Mouse (Mus musculus) regulatory T cell (primary cell): ENCODE measurements around the gene Fam186a.
"Not testable (repeated sequence)": the region's sequence is repeated elsewhere in the genome, so short reads cannot be mapped to it uniquely, and the experiment has no call there.

ENCODE experiments used
- in situ Hi-C: fragments of 300-600 bp; cut with MboI, MseI; formaldehyde crosslinking; loops from one replicate; pipeline ENCODE4 v1.15.1; 2025; ENCODE audit warnings: high pct_unique_total_duplicates

Fam186a gene

GRCm38 (mm10) chr15:99934501-99934900 is 32.4 kb downstream of the Fam186a start:
- in situ Hi-C loops = no loop called here

DNA sequence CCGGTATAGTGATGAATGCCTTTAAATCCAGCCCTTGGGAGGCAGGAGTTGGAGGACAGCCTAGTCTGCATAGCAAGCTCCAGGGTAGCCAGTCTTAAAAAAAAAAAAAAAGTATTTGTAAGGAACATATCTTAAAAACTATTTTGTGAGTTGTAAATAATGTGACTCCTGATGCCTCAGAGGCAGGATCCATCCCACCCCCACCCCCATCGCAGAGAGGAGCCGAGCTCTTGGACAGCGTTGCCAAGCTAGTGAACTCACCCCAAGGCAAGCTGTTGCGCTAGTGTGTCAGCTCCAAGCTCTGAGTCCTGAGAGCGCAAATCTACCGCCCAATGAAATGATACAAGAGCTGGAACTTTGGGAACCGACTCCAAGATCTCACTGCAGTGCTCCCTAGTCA is 35.6 kb downstream of the Fam186a start:
- in situ Hi-C loops = no loop called here

GRCm38 (mm10) chr15:99919601-99920158 is 47.2 kb downstream of the Fam186a start:
- in situ Hi-C loops = no loop called here

- in situ Hi-C loops = no loop called here
Measured at GRCm38 (mm10) chr15:99917264-99917663, 49.6 kb downstream of the Fam186a start.

GRCm38 (mm10) chr15:99914613-99915012 is 52.2 kb downstream of the Fam186a start:
- in situ Hi-C loops = no loop called here

- in situ Hi-C loops = no loop called here
Measured at GRCm38 (mm10) chr15:99911785-99912184, 55.1 kb downstream of the Fam186a start.

- in situ Hi-C loops = loop anchor here (10.0 kb wide), 1 partner anchor 185 kb away; the partner anchor contains the start of gene Cox14
Measured at GRCm38 (mm10) chr15:99909339-99909996, 57.4 kb downstream of the Fam186a start.

GRCm38 (mm10) chr15:99907514-99907913 is 59.3 kb downstream of the Fam186a start:
- in situ Hi-C loops = loop anchor here (10.0 kb wide), 1 partner anchor 183 kb away; the partner anchor contains the start of gene Cox14

- in situ Hi-C loops = loop anchor here (10.0 kb wide), 1 partner anchor 182 kb away; the partner anchor contains the start of gene Cox14
Measured at GRCm38 (mm10) chr15:99907041-99907440, 59.8 kb downstream of the Fam186a start.

DNA sequence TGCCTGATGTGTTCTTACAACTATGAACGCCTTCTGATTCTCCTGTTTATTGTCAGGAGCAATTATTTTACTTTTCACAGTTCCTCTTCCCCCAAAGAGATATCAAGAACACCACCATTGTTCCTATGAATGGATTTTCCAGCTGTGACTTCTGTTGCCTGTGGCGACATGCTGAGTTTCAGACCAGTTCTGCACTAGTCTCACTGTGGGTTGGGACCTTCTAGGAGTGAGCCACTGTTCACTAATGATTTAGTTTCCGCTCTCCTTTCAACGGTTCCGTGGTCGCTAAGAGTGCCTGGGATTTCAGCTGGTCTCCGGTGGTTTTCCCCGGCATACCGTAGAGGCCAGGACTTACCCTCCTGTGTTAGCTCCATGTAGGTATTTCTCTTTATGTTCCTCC is 62.0 kb downstream of the Fam186a start:
- in situ Hi-C loops = loop anchor here (5.0 to 10.0 kb wide), 2 partner anchors 108 to 180 kb away; partner anchors contain the start of gene Cox14

DNA sequence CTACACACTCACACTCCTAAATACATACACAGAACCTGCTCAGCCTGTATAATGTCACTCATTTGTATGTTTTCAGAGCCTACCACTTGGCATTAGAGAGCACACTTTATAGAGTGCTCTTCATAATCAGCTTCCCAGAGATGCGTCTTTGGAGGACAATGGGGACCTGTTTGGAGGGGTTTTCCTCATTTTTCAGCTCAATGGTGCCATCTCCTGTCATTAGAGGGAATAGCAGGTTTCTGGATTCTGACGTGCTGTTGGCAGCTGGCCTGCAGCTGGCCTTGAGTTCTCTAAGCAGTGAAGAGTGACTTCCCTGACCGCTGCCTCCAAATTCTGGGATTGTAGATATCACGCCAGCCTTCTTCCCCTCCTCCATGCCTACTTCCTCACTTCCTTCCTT is 62.5 kb downstream of the Fam186a start:
- in situ Hi-C loops = loop anchor here (5.0 to 10.0 kb wide), 2 partner anchors 107 to 180 kb away; partner anchors contain the start of gene Cox14

GRCm38 (mm10) chr15:99903227-99903626 is 63.6 kb downstream of the Fam186a start:
- in situ Hi-C loops = loop anchor here (5.0 to 10.0 kb wide), 2 partner anchors 106 to 178 kb away; partner anchors contain the start of gene Cox14

- in situ Hi-C loops = loop anchor here (5.0 to 10.0 kb wide), 2 partner anchors 105 to 178 kb away; partner anchors contain the start of gene Cox14
Measured at GRCm38 (mm10) chr15:99902786-99903185, 64.1 kb downstream of the Fam186a start.

DNA sequence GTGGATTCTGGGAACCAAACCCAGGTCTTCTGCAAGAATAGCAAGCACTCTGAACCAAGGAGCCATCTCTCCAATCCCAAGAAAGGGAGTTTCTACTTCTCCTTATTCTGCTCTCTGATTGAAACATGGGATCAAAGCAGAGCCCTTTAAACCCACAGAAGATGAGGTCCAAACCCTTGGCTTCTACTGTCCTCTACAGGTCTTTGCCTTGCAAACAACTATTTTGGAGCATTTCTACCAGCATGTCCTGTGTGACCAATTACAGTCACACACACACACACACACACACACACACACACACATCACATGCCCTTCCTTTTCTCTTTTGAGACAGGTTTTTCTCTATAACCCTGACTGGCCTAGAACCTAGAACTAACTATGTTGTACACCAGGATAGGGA is 70.2 kb downstream of the Fam186a start:
- in situ Hi-C loops = loop anchor here (10.0 kb wide), 1 partner anchor 58 kb away; no protein-coding TSS in a partner anchor

- in situ Hi-C loops = loop anchor here (10.0 kb wide), 1 partner anchor 63 kb away; no protein-coding TSS in a partner anchor
Measured at GRCm38 (mm10) chr15:99891355-99891754, 75.5 kb downstream of the Fam186a start.

GRCm38 (mm10) chr15:99890412-99891236 is 76.2 kb downstream of the Fam186a start:
- in situ Hi-C loops = loop anchor here (10.0 kb wide), 1 partner anchor 64 kb away; no protein-coding TSS in a partner anchor

GRCm38 (mm10) chr15:99889275-99889874 is 77.5 kb downstream of the Fam186a start:
- in situ Hi-C loops = no loop called here

DNA sequence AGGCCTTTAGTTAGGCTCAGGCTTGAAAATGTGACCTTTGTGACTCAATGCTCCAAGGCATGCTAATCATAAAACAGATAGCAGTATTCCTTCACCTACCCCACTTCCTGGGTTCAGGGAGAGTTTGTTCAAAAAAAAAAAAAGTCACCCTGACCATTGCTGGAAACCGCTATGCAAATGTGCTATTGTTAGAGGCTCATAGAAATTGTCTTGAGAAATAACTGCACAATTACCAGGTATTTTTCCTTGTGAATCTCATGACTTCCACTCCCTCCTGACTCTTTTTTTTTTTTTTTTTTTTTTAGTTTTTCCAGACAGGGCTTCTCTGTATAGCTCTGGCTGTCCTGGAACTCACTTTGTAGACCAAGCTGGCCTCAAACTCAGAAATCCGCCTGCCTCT is 79.7 kb downstream of the Fam186a start:
- in situ Hi-C loops = not testable (repeated sequence)

GRCm38 (mm10) chr15:99884038-99884437 is 82.8 kb downstream of the Fam186a start:
- in situ Hi-C loops = no loop called here

DNA sequence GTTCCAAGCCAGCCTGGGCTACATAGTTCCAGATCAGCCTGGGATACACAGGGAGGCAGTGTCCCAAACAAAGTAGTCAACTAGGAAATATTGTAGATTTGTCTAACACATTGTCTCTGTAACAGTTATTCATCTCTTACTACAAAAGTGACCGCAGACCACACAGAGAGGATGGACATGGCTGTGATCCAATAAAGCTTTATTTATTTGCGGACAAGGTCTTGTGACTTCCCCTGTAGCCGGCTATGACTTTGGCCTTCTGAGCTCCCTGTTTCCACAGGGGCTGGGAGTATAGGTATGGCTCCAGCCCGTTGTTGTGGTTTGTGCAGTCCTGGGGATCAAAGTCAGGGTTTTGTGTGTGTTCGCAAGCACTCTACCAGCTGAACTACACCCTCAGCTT is 88.3 kb downstream of the Fam186a start:
- in situ Hi-C loops = no loop called here

DNA sequence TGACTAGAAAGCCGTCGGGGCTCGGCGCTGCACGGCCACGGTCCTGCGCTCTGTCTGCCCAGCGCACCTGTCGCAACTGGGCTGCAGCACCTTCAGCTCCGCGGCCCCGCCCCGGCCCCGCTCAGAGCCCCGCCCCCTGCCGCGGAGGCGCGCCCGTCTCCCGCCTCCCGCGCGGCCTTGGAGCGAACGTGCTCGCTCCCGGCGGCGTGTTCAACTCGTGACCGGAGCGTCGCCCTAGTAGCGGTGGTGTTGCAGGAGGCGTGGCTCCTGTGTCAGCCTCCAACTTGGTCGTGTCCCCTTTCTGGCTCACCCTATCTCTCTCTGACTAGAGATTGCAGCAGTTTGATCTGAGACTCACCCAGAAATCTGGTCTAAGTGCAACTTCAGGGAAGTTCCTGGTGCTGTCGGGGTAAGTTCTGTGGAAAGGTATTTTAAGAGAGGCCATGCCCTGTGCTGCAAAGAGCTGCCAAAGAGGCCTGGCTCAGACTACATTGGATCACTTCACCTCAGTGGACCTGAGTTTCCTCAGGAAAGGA is 91.5 kb downstream of the Fam186a start, which contains the start of gene Lima1:
Lima1 (minus strand) TSS at position 123 of the 536 bp plus-strand sequence.
- in situ Hi-C loops = no loop called here
